Mouse (Mus musculus) c-Kit-positive CD71-positive TER-119-negative erythroid progenitor cells, embryonic 14.5 days (primary cell): ENCODE results near the gene Emsy.

ENCODE experiments used
- DNase-seq: peaks from one replicate; pipeline ENCODE4 v3.0.0-alpha.2; 2013; ENCODE audit warnings: low read depth

The Emsy gene

DNA sequence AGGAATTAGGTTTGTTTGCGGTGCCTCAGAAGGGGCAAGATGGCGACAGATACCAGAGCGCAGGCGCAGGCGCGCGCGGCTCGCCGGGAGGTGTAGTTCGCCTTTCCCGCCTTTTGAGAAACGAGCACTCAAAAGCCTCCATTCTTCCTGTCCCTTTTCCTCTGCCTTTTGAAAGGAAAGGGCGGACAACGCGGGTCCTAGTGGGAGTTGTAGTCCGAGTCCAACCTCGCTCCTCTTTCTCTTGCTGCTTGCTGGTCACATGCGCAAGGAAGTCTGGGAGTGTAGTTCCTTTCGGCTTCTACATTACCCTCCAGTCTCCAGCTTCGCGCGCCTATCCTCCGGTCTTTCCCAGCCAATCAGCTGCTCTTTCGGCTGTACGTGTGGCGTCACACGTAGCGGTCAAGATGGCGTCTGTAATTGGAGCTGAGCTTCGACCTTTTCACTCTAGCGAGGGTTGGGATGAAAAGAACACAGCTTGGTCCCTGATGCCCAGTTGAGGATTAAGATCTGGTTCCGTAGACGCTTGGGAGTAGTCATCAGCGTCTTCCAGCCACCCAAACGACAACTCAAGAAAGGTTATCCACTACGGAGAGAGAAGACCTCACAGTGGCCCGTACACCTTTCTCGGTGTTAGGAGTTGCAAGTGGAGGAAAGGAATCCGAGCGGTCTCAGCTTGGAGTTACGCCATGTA is at the start of gene Emsy:
TSS of gene Emsy (minus strand) at position 253 of the 691 bp plus-strand sequence.
- peak; percentile 93 for DNase-seq

DNA sequence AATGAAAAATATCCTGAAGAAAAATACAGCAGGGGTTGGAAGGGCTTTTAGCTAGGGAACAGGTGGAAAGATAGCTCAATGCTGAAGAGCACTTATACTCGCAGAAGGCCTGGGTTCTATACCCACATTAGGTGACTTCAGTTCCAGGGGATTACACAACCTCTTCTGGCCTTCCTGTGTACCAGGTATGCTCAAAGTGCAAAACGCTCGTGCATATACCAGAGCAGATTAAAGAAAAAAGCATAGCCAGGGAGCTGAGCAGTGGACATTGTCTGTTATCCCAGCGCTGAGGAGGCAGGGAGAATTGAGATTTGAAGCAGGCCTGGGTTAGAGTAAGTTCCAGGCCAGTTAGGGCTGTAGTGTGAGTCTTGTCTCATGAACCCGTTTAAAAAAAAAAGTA is 47.7 kb upstream of the Emsy start:
- DNase-seq: no peak

DNA sequence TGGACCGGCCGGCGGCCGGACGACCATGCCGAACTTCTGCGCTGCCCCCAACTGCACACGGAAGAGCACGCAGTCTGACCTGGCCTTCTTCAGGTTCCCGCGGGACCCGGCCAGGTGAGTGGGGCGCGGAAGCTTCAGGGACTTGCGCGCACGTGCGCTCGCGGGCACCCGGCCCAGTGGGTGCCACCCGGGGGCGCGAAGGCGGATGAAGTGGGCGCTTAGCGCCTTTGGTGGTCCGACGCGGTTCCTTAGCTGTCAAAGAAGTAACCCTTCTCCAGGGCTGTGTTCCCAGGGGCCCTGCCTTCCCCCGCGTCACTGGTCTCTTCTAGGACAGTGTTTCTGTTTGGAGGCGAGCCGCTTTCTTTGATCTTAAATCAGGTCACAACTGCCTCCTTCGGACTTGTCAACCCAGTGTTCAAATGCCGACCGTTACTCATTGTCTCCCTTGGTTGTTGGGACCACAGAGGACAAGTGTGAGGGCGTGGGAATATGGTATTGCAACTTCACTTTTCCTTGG is 46.8 kb upstream of the Emsy start:
- DNase-seq: no peak

GRCm38 (mm10) chr7:98702283-98703240 is 46.0 kb upstream of the Emsy start, which contains the start of gene Thap12:
Thap12 (plus strand) TSS chr7:98703103.
- peak; percentile 98 for DNase-seq

GRCm38 (mm10) chr7:98701771-98702170 is 45.2 kb upstream of the Emsy start:
- DNase-seq: no peak

- DNase-seq: no peak
Observed at GRCm38 (mm10) chr7:98698590-98698989, 42.0 kb upstream of the Emsy start.

GRCm38 (mm10) chr7:98698041-98698440 is 41.5 kb upstream of the Emsy start:
- no peak for DNase-seq

GRCm38 (mm10) chr7:98697496-98697895 is 40.9 kb upstream of the Emsy start:
- DNase-seq: no peak

GRCm38 (mm10) chr7:98694046-98694445 is 37.5 kb upstream of the Emsy start:
- no peak for DNase-seq

- no peak for DNase-seq
Observed at GRCm38 (mm10) chr7:98692761-98693546, 36.4 kb upstream of the Emsy start.

- no peak for DNase-seq
Observed at GRCm38 (mm10) chr7:98690831-98691230, 34.2 kb upstream of the Emsy start.

DNA sequence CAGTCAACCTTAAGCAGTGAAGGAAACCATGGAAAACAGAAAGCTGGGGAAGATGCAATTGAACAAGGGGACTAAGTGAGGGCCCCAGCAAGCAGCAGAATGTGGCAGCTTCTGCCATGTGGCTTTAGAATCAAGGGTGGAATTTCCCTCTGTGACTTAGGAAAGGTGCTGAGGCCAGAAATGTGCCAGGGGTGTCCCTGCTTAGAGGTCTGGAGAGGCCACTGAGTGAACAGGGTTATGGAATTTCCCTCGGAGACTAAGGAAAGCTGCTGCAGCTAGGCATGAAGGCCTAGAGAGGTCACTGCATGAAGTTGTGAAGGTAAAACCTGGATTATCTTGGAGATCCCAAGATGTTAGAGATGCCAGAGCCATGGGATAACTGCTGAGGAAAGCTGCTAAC is 33.5 kb upstream of the Emsy start:
- DNase-seq: no peak

- DNase-seq: no peak
Observed at GRCm38 (mm10) chr7:98685895-98686294, 29.3 kb upstream of the Emsy start.

GRCm38 (mm10) chr7:98682821-98683220 is 26.2 kb upstream of the Emsy start:
- no peak for DNase-seq

DNA sequence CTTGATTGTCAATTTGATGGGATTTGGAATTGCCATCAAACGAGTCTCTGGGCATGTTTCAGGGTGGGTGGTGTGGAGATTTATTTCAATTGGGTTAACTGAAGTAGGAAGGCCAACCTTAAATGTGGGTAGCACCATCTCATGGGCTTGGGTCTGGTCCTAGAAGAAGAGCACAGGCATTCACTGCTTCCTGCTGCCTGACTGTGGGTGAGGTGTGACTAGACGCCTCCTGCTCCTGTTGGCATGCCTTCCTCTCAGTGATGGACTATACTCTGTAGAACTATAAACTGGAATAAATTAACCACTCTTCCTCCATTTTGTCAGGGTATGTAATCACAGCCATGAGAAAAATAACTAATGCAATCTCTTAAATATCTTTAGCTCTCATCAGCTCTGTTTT is 24.1 kb upstream of the Emsy start:
- no peak for DNase-seq

DNA sequence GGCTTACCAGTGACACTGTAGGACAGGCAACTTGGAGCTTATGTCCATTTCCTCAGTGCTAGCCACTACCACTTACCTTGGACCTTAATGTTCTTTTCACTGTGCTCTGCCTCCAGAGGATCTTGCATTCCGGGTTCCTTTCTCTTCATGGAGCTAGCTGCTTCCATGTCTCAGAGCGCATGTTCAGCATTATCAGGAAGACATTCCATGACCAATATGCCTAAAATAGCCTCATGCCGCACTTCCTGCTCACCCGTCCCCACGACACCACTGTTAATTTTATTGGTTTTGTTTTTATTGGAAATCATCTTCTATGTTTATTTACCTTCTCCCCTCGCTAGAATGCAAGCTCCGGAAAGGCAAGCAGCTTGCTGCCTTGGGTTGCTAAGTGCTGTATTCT is 21.9 kb upstream of the Emsy start:
- no peak for DNase-seq

DNA sequence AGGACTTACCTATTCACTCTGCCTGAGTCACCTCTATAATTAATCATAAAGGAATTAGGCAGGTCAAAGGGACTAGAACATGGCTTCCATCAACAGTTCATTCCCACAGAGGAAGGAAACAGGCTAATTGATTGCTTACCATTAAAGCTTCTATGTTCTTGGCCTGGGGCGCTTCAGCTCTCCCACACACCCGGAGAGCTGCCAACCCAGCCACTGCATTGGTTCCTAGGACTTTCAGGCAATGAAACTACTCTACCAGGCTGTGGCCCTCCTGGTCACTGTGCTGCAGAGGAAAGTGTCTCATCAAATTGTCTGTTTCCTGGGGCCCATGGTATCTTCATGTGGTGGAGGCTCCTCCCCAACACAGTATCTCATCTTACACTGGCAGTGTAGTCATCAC is 20.9 kb upstream of the Emsy start:
- no peak for DNase-seq

DNA sequence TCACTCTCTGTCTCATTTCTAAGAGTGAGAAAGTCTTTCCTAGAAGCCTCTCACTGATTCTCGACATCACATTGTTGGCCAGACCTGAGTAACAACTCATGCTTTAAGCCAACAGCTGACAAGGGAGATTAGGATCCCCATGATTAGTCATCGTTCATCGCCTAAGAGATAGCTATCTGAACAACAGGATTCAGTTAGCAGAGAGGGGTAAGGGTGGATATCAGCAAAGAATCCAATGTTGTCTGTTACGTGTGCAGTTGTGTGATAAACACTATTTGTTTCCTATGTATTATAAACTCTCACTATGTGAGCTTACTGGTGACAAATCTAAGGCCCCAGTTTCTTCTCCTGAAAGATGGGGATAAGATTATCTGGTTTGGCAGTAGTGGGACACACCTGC is 17.8 kb upstream of the Emsy start:
- DNase-seq: peak; percentile 15

- no peak for DNase-seq
Observed at GRCm38 (mm10) chr7:98672241-98672955, 15.8 kb upstream of the Emsy start.

GRCm38 (mm10) chr7:98671416-98671815 is 14.8 kb upstream of the Emsy start:
- DNase-seq: no peak

GRCm38 (mm10) chr7:98670831-98671230 is 14.2 kb upstream of the Emsy start:
- no peak for DNase-seq
